Mouse (Mus musculus) T-cell, adult 2 months (primary cell): ENCODE measurements around the gene Acox1.

ENCODE experiments used
- DNase-seq: peaks from one replicate; pipeline ENCODE4 v3.0.0; 2022; ENCODE audit warnings: low spot score

Gene Acox1

GRCm38 (mm10) chr11:116167232-116167631, 31.6 kb downstream of the Acox1 start:
- no peak for DNase-seq

GRCm38 (mm10) chr11:116163002-116163401, 35.8 kb downstream of the Acox1 start:
- no peak for DNase-seq

GRCm38 (mm10) chr11:116162146-116162545, 36.7 kb downstream of the Acox1 start:
- no peak for DNase-seq

GRCm38 (mm10) chr11:116161312-116161711, 37.5 kb downstream of the Acox1 start:
- no peak for DNase-seq

GRCm38 (mm10) chr11:116150960-116151359, 47.9 kb downstream of the Acox1 start:
- DNase-seq = no peak

- DNase-seq = no peak
Observed at GRCm38 (mm10) chr11:116149341-116149740, 49.5 kb downstream of the Acox1 start.

GRCm38 (mm10) chr11:116148761-116149221, 50.1 kb downstream of the Acox1 start:
- no peak for DNase-seq

- no peak for DNase-seq
Observed at GRCm38 (mm10) chr11:116146294-116146985, 52.4 kb downstream of the Acox1 start.

- no peak for DNase-seq
Observed at GRCm38 (mm10) chr11:116145481-116146293, 53.2 kb downstream of the Acox1 start.

GRCm38 (mm10) chr11:116143468-116143867, 55.4 kb downstream of the Acox1 start:
- no peak for DNase-seq

- DNase-seq = no peak
Observed at GRCm38 (mm10) chr11:116142211-116142991, 56.4 kb downstream of the Acox1 start.

GRCm38 (mm10) chr11:116138468-116139138, 60.2 kb downstream of the Acox1 start, which contains the start of gene Mrpl38:
Gene Mrpl38 (minus strand): TSS chr11:116138868.
- peak; percentile 90 for DNase-seq

GRCm38 (mm10) chr11:116138096-116138467, 60.8 kb downstream of the Acox1 start:
- no peak for DNase-seq

- no peak for DNase-seq
Observed at GRCm38 (mm10) chr11:116134171-116134570, 64.7 kb downstream of the Acox1 start.

GRCm38 (mm10) chr11:116133497-116133896, 65.3 kb downstream of the Acox1 start:
- no peak for DNase-seq

- DNase-seq = no peak
Observed at GRCm38 (mm10) chr11:116132366-116133333, 66.2 kb downstream of the Acox1 start.

- no peak for DNase-seq
Observed at GRCm38 (mm10) chr11:116131349-116132170, 67.3 kb downstream of the Acox1 start.

GRCm38 (mm10) chr11:116130488-116131205, 68.2 kb downstream of the Acox1 start, which contains the start of gene Trim65:
Gene Trim65 (minus strand): TSS chr11:116131128.
- peak; percentile 86 for DNase-seq

- DNase-seq = no peak
Observed at GRCm38 (mm10) chr11:116129993-116130487, 68.8 kb downstream of the Acox1 start.
